Mouse (Mus musculus): ENCODE data around the gene Car3. TPM values are rescaled to one million over a fixed set of nuclear protein-coding genes. Genes with fewer than 3 reads are reported as not detected.
"Not testable (repeated sequence)": the region's sequence is repeated elsewhere in the genome, so short reads cannot be mapped to it uniquely, and the experiment has no call there.

Gene Car3
- total RNA-seq (2015; ENCODE audit: low replicate concordance): 0.72 and 3.8 TPM in 2 replicates
- not detected in 2 replicates for total RNA-seq (2017; ENCODE audit: low replicate concordance)

DNA sequence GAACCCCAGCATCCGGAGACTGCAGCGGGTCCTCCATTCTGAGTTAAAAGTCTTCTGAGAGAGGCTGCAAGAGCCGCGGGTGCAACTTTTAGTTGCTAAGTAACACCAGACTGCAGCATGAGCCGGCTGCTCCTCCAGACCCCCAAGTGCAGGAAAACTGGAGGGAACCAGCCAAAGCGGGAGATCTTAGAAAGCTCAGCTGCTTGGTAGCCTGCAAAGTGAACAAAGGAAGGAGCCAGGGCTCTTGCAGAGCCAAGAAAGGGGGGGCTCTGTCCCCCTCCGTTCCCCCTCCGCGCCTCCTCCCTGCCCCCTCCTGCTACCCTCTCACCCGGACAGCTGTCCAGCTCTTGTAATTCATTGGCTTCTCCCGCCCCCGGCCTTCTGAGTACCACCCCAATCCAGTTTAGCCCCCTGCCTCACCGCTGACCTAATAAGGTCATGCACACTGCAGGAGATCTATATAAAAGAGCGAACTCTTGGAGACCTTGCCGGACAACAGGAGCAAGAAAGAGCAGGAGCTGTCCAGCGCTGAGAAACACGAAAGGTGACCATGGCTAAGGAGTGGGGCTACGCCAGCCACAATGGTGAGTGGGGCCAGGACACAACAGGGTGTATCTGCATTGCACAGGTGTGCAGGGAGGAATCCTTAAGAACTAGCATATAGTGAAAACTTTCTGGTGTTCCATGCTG lies at the start of gene Car3:
Gene Car3 (plus strand): TSS at position 491 of the 690 bp plus-strand sequence.
- no peak for ATAC-seq (replicated peaks; ENCODE audit: low FRiP score, poor library complexity, severe bottlenecking)

DNA sequence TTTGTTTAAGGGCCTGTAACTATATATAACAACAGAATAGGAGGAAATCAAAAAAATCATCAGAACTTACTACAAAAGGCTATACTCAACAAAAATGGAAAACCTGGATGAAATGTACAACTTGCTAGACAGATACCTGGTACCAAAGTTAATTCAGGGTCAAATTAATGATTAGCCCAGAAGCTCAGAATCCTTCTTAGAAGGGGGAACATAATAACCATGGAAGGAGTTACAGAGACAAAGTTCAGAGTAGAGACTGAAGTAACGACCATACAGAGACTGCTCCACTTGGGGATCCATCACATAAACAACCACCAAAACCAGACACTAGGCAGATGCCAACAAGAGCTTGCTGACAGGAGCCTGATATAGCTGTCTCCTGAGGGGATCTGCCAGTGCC lies 47.9 kb upstream of the Car3 start:
- not testable (repeated sequence) for ATAC-seq (replicated peaks; ENCODE audit: low FRiP score, poor library complexity, severe bottlenecking)

- ATAC-seq (replicated peaks; ENCODE audit: low FRiP score, poor library complexity, severe bottlenecking): 0 out of 2 replicates have a peak, but pooled peaks have one; percentile 19
These were observed 43.3 kb upstream of the Car3 start for GRCm38 (mm10) chr3:14819844-14820504.

GRCm38 (mm10) chr3:14828896-14829295 lies 34.4 kb upstream of the Car3 start:
- no peak for ATAC-seq (replicated peaks; ENCODE audit: low FRiP score, poor library complexity, severe bottlenecking)

- no peak for ATAC-seq (replicated peaks; ENCODE audit: low FRiP score, poor library complexity, severe bottlenecking)
These were observed 32.0 kb upstream of the Car3 start for GRCm38 (mm10) chr3:14831219-14831835.

DNA sequence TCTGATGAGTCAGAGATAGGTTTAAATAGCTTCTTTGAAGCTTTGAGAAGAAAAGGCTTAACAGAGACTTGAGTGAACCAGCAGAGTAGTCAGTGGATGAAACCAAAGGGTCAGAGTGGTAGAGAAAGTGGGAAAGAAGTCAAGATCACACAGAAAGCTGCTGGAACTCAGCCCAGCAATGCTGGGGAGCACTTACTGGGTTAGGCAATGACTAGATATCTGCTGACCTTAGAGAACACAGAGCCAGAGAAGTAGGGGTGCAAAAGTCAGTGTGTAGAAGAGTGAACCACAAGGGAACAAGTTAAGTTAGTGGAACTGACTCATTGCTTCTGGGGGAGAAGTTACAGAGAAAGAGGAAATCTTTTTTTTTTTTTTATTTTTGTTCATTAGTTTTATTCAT lies 30.5 kb upstream of the Car3 start:
- no peak for ATAC-seq (replicated peaks; ENCODE audit: low FRiP score, poor library complexity, severe bottlenecking)

- no peak for ATAC-seq (replicated peaks; ENCODE audit: low FRiP score, poor library complexity, severe bottlenecking)
These were observed 24.4 kb upstream of the Car3 start for GRCm38 (mm10) chr3:14838936-14839335.

GRCm38 (mm10) chr3:14839466-14840118 lies 23.7 kb upstream of the Car3 start:
- ATAC-seq (replicated peaks; ENCODE audit: low FRiP score, poor library complexity, severe bottlenecking): no peak

- ATAC-seq (replicated peaks; ENCODE audit: low FRiP score, poor library complexity, severe bottlenecking): no peak
These were observed 14.6 kb upstream of the Car3 start for GRCm38 (mm10) chr3:14848587-14849254.

- ATAC-seq (replicated peaks; ENCODE audit: low FRiP score, poor library complexity, severe bottlenecking): no peak
These were observed 9.3 kb upstream of the Car3 start for GRCm38 (mm10) chr3:14853966-14854365.

DNA sequence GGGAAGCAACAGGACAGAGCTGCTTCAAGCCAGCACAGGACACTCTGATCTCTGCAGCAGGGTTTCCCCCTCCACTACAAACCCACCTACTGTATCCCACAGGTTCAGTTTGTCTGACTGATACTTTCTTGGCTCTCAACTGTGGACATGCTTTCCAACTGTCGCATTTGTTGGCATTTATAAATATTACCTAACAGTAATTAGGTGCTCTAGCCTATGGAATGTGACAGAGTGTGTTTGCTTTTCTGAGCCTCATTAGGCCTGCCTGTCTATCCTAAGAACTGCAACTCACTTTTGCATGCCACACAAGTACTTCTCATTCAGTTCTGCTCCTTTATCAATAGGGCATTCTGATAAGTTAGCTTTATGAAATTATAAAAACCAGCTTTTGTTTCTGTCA lies 8.9 kb upstream of the Car3 start:
- ATAC-seq (replicated peaks; ENCODE audit: low FRiP score, poor library complexity, severe bottlenecking): no peak

GRCm38 (mm10) chr3:14857874-14858273 lies 5.4 kb upstream of the Car3 start:
- ATAC-seq (replicated peaks; ENCODE audit: low FRiP score, poor library complexity, severe bottlenecking): no peak

DNA sequence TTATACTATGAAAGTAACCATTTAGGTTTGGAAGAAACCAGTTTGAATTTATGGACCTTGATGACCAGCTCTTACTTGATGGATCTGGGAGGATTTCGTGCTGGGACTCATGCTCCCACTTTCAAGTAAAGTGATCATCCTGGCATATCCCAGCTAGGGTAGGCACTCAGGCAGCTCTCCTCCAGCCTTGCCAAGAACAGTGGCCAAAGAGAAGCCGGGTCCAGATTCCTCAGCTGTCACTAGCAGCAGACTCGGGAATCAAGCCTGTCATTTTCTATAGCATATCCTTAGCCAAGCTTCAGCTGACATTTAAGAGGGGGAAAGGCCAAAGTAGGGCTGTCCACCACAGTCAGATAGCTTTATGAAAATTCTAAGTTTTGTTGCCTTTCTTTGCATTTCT lies 3.0 kb upstream of the Car3 start:
- no peak for ATAC-seq (replicated peaks; ENCODE audit: low FRiP score, poor library complexity, severe bottlenecking)

GRCm38 (mm10) chr3:14861165-14861564 lies 2.1 kb upstream of the Car3 start:
- no peak for ATAC-seq (replicated peaks; ENCODE audit: low FRiP score, poor library complexity, severe bottlenecking)

DNA sequence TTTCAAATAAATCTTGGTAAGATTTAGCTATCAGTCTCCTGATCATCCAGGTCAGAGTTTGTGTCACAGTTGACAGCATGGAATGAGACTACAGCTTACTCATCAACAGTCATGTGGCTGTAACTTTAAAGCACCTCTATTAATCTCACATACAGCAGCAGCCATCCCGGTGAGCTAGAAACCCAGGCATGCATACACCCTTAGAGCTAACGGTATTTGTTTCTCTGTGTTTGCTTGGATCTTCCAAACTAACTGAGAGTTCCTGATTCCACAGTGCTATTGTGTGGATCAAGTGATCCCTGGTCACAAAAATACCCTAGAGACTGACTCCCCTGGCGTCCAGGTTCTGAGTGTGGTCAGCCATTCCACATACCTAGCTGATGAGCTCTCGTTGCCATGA lies 1.5 kb upstream of the Car3 start:
- no peak for ATAC-seq (replicated peaks; ENCODE audit: low FRiP score, poor library complexity, severe bottlenecking)

GRCm38 (mm10) chr3:14862654-14863021 lies 674 bp upstream of the Car3 start:
- ATAC-seq (replicated peaks; ENCODE audit: low FRiP score, poor library complexity, severe bottlenecking): peak; percentile 45; the same call in 1 of the 2 replicates

DNA sequence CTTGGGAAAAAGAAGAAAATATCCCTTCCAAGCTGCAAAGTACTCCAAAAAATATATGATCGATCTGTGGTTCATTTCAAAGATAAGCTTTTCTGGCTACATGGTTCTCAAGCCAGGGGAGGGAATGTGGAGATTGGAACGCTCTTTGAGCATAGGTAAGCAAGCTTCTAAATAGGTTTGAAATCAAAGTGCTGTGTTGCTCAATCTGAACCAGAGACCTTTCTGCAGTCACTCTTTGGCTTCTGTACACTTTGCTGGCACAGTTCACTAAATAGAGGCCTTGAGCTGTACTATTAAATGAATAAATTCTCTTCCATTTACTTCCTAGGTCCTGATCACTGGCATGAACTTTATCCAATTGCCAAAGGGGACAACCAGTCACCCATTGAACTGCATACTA lies 610 bp downstream of the Car3 start:
- ATAC-seq (replicated peaks; ENCODE audit: low FRiP score, poor library complexity, severe bottlenecking): no peak

DNA sequence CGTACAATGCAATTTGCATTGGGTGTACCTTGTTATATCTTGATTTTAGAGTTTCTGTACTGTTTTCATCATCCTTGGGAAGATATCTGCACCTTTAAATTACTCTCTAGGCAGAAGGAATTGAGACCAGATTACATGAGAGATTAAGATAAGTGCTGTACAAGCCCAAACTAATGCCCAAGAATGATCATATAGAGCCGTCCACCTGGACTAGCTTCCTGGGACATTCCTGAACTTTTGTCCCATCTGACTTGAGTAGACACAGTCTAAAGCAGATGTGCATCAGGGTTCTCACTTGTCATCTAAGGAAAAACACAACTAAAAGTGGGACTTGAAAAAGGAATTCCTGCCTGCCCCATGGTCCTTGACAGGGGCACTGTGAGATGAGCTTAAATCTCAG lies 2.6 kb downstream of the Car3 start:
- no peak for ATAC-seq (replicated peaks; ENCODE audit: low FRiP score, poor library complexity, severe bottlenecking)

DNA sequence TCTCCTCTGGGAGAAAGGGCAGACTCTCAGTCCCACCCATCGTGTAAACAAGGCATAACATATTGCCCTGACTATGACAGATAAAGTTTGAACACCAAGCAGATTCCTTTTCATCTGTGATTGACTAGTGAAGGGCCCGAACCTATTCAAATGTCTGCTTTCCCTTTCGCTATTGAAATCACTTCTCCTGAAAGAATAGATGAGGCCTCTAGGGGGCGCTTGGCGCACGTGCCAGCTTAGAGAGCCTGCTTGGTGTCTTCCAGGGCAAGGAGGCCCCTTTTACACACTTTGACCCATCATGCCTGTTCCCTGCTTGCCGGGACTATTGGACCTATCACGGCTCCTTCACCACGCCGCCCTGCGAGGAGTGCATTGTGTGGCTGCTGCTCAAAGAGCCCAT lies 6.5 kb downstream of the Car3 start:
- ATAC-seq (replicated peaks; ENCODE audit: low FRiP score, poor library complexity, severe bottlenecking): peak; percentile 79

GRCm38 (mm10) chr3:14870528-14870927 lies 7.2 kb downstream of the Car3 start:
- no peak for ATAC-seq (replicated peaks; ENCODE audit: low FRiP score, poor library complexity, severe bottlenecking)
